Mouse (Mus musculus): ENCODE data around the gene Olfr484.
"Not testable (repeated sequence)": the region's sequence is repeated elsewhere in the genome, so short reads cannot be mapped to it uniquely, and the experiment has no call there.

Gene Olfr484

GRCm38 (mm10) chr7:108127349-108127748 is at the start of gene Olfr484:
Olfr484 (minus strand) TSS chr7:108127449.
- DNase-seq: no peak

DNA sequence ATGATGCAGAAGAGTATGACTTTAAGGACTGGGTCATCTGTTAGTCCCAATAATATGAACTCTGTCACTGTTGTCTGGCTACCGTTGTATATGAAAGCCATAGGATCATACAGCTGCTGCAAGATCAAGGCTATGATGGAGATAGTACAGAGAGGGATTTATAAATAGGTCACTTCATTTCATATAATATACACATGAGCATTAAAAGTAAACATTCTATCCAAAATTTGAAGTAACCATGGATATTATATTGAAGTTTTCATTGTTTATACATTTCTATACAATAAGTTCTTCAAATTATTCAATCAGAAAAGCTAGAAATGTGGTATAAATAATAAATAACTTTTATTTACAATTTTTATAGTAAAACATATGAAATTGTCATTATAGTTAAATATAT is 45.4 kb upstream of the Olfr484 start, which contains the start of gene Olfr486:
Olfr486 (minus strand) TSS at position 101 of the 400 bp plus-strand sequence.
- not testable (repeated sequence) for DNase-seq

DNA sequence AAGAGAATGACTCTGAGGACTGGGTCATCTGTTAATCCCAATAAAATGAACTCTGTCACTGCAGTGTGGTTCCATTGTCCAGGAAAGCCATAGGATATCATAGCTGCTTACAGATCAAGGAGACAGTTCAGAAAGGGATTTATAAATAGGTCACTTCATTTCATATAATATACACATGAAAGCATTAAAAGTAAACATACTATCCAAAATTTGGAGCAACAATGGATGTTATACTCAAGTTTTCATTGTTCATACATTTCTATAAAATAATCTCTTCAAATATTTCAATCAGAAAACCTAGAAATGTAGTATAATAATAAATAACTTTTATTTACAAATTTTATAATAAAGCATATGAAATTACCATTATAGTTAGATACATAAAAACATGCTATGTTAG is 32.5 kb upstream of the Olfr484 start, which contains the start of gene Olfr485:
Olfr485 (minus strand) TSS at position 101 of the 400 bp plus-strand sequence.
- no peak for DNase-seq

GRCm38 (mm10) chr7:108121416-108121815 is 5.8 kb downstream of the Olfr484 start:
- DNase-seq: no peak

GRCm38 (mm10) chr7:108120681-108121080 is 6.6 kb downstream of the Olfr484 start:
- no peak for DNase-seq

- no peak for DNase-seq
Observed at GRCm38 (mm10) chr7:108100549-108100948, 26.7 kb downstream of the Olfr484 start, which contains the start of gene Olfr483. Olfr483 (plus strand) TSS chr7:108100849.

- no peak for DNase-seq
Observed at GRCm38 (mm10) chr7:108097486-108097885, 29.8 kb downstream of the Olfr484 start, which contains the start of gene Olfr482. Olfr482 (minus strand) TSS chr7:108097586.

- DNase-seq: no peak
Observed at GRCm38 (mm10) chr7:108079555-108079954, 47.7 kb downstream of the Olfr484 start, which contains the start of gene Olfr481. Olfr481 (plus strand) TSS chr7:108079855.

All from kidney, postnatal 4 days (tissue).